Mouse (Mus musculus) C2C12 (cell line): ENCODE results near the gene Pgrmc2. TPM values are rescaled to one million over a fixed set of nuclear protein-coding genes. Genes with fewer than 3 reads are reported as not detected.

ENCODE experiments used
- H3K27me3 ChIP-seq: one replicate; pipeline ENCODE4 v1.6.1; 2011; ENCODE audit not compliant: control insufficient read depth, insufficient read depth, insufficient read length
- H3K36me3 ChIP-seq: one replicate; pipeline ENCODE4 v1.6.1; 2011; ENCODE audit not compliant: control insufficient read depth, insufficient read depth
- H3K4me3 ChIP-seq: one replicate; pipeline ENCODE4 v1.5.1; 2011; ENCODE audit warnings: mild to moderate bottlenecking, control low read depth; ENCODE audit not compliant: poor library complexity, insufficient read depth, severe bottlenecking
- H3K79me2 ChIP-seq: one replicate; pipeline ENCODE4 v1.6.1; 2011; ENCODE audit not compliant: control insufficient read depth, insufficient read depth
- H3K79me3 ChIP-seq: one replicate; pipeline ENCODE4 v1.6.1; 2011; ENCODE audit warnings: low read depth, control low read depth
- H3ac ChIP-seq: one replicate; pipeline ENCODE3; 2011; ENCODE audit warnings: low read depth; ENCODE audit not compliant: control insufficient read depth, insufficient read length
- CEBPB ChIP-seq: IDR thresholded peaks from one replicate; pipeline ENCODE4 v1.6.1; 2011; ENCODE audit warnings: low read depth, mild to moderate bottlenecking, control low read depth, moderate library complexity
- CTCF ChIP-seq: IDR thresholded peaks from one replicate; pipeline ENCODE4 v1.5.1; 2011; ENCODE audit not compliant: control insufficient read depth, insufficient read depth, insufficient read length
- FOSL1 ChIP-seq: IDR thresholded peaks from one replicate; pipeline ENCODE4 v1.8.0; 2011; ENCODE audit warnings: mild to moderate bottlenecking, low read length; ENCODE audit not compliant: poor library complexity, insufficient read depth, severe bottlenecking
- MAX ChIP-seq: IDR thresholded peaks from one replicate; pipeline ENCODE4 v1.6.1; 2011; ENCODE audit warnings: mild to moderate bottlenecking, control low read depth
- MYOD1 ChIP-seq: IDR thresholded peaks from one replicate; pipeline ENCODE4 v1.6.1; 2011; ENCODE audit warnings: low read depth; ENCODE audit not compliant: control insufficient read depth, insufficient read length
- MYOG ChIP-seq: IDR thresholded peaks from one replicate; pipeline ENCODE4 v1.6.1; 2011; ENCODE audit not compliant: control insufficient read depth, insufficient read length; ENCODE audit errors: extremely low read depth
- USF1 ChIP-seq: IDR thresholded peaks from one replicate; pipeline ENCODE4 v1.6.1; 2011; ENCODE audit warnings: low read depth, mild to moderate bottlenecking, control low read depth, moderate library complexity
- polyA plus RNA-seq: library from polyadenylated mRNA; unstranded; fragments of >200 nt; fragmentation: generic; extraction: Trizol; gene quantifications from one replicate; pipeline ENCODE4 v1.2.1, GENCODE M21; 2012; ENCODE audit warnings: missing spikeins

The Pgrmc2 gene
- polyA plus RNA-seq, 1 experiment: 39.8 TPM

DNA sequence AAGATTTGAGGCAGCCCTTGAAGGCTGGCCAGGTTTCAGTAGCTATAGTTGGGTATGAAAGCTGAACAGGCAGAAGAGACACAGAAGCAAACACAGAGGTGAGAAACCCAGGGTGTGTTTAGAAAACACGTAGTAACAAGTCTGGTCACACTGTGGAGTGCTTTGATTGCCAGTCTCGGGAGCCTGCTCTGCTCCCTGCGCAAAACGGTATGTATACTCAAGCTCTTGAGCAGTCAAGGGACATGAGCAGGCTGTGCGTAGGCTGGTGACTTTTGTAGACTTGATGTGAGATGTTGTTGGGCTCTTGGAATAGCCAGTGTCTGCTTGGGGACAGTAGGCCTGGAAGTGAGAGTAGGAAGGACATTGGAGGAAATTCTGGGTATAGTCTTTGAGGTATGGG, 30.3 kb upstream of the Pgrmc2 start:
- no peak for TF ChIP-seq CEBPB
- no peak for TF ChIP-seq MYOG
- TF ChIP-seq CTCF: no peak
- no peak for TF ChIP-seq MAX
- no peak for TF ChIP-seq USF1
- no peak for TF ChIP-seq FOSL1
- H3K79me3 ChIP-seq: no peaks in the 10 kb centered on the region
- H3ac ChIP-seq: no peak overlapping the region
- H3K4me3 ChIP-seq: no peak overlapping the region
- no peaks in the 10 kb centered on the region for H3K79me2 ChIP-seq
- H3K27me3 ChIP-seq: no peaks in the 10 kb centered on the region
- no peaks in the 10 kb centered on the region for H3K36me3 ChIP-seq

DNA sequence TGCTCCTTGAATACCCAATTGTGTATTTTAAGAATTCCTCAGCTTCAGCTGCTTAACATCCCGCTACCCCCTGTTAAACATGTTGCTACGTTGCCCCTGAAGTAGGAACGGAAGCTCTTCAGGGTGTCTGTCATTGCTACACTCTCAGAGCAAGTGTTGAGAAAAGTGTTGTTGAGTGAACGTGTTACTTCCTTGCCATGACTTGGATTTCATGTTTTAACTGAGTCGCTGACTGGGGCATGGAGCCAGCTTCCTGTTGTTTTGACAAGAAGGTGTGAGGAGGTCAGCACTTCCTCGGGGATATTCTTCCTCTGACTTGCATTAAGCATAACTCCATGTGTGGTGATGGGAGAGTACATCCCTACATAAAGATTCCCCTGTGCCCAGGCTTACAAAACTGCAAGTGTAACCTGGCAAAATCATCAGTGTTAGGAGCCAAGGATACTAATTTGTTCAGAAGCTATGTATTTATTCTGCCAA, 25.5 kb upstream of the Pgrmc2 start:
- Histone ChIP-seq H3K79me2 (no peaks in the 10 kb centered on the region), H3K4me3 (no peak overlapping the region), H3K36me3 (no peaks in the 10 kb centered on the region), H3ac (no peak overlapping the region), H3K27me3 (no peaks in the 10 kb centered on the region), H3K79me3 (no peaks in the 10 kb centered on the region)
- no peak for TF ChIP-seq MYOD1
- TF ChIP-seq CTCF: no peak
- TF ChIP-seq MYOG: no peak

DNA sequence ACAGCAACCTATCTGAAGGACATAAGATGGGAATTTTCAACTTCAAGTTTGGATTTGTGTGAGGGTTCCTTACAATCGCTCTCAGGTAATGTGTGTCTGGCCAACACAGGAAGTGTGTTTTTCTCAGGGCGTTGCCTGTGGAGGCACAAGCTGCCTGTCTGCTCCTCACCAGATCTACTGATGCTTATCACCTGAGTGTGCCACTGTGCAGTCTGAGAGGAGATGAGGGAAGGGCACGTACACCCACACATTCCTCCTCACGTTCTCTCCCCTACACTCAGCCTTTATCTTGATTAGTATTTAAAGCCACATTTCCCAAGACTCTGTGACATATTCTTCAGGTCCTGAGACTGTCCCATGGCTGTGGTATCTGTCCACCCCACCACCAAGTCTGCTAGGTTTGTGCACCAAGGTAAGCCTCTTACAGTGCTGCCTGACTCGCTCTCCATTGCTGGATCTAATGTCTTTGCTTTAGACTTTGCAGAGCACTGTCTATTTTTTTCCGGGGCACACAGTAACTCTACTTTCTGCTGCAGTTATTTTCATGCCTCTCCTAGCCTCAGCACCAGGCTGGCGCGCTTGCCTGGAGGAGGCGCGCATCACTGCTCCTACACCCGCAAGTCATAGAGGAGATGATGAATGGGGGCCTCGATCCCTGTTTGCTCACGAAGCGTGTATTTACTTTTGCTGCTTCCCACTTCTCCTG, 24.9 kb upstream of the Pgrmc2 start:
- Histone ChIP-seq H3K79me2 (no peaks in the 10 kb centered on the region), H3K36me3 (no peaks in the 10 kb centered on the region), H3K27me3 (no peaks in the 10 kb centered on the region), H3K4me3 (no peak overlapping the region), H3ac (no peak overlapping the region), H3K79me3 (no peaks in the 10 kb centered on the region)
- no peak for TF ChIP-seq CTCF
- no peak for TF ChIP-seq CEBPB
- no peak for TF ChIP-seq MYOD1

DNA sequence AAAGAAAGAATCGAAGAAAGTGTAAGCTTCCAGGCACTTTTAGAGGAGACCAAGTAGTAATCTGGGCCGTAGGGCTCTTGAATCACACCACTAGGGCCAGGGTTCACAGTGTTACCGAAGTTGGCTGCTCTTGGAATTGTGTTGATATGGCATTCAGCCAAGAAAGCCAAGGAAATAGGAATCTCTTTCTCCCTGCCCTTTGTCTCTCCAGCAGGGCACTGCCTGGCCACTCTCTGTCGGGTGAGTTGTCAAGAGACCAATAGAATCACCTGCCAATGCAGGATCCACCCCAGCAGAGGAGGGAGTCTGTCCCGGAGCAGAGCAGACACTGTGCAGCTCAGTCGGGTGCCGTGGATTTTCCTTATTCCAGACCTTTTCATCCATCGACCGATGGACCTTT, 19.1 kb upstream of the Pgrmc2 start:
- Histone ChIP-seq H3K79me3 (no peaks in the 10 kb centered on the region), H3K36me3 (no peaks in the 10 kb centered on the region), H3K79me2 (no peaks in the 10 kb centered on the region), H3K27me3 (no peaks in the 10 kb centered on the region), H3ac (no peak overlapping the region), H3K4me3 (no peak overlapping the region)
- TF ChIP-seq MYOD1 (no peak), MYOG (no peak), FOSL1 (no peak), USF1 (no peak), CEBPB (no peak), CTCF (no peak), MAX (no peak)

DNA sequence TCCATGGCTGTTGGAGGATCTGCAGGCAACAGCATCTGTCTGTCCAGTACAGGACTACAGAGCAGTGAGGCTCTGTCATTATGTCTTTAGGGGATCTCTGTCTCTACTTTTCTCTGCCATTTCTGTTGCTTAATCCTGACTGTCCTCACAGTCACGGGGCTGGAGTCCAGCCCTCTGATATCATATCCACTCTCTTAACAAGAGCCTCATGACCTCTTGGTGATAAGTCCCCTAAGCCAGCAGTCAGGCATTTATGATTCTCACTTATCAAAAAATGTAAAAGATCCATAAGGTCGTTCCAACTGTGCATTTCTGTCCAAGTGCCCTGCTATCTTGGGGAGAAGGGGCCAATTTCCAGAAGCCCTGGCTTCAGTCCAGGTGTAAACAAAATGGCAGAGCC, 17.3 kb upstream of the Pgrmc2 start:
- H3K36me3 ChIP-seq: no peaks in the 10 kb centered on the region
- H3K27me3 ChIP-seq: no peaks in the 10 kb centered on the region
- no peaks in the 10 kb centered on the region for H3K79me3 ChIP-seq
- TF ChIP-seq USF1: no peak
- TF ChIP-seq CTCF: no peak
- TF ChIP-seq MYOG: no peak
- TF ChIP-seq FOSL1: no peak
- TF ChIP-seq MAX: no peak
- no peak for TF ChIP-seq MYOD1
- TF ChIP-seq CEBPB: no peak
- H3K4me3 ChIP-seq: no peak overlapping the region
- no peak overlapping the region for H3ac ChIP-seq
- H3K79me2 ChIP-seq: no peaks in the 10 kb centered on the region

DNA sequence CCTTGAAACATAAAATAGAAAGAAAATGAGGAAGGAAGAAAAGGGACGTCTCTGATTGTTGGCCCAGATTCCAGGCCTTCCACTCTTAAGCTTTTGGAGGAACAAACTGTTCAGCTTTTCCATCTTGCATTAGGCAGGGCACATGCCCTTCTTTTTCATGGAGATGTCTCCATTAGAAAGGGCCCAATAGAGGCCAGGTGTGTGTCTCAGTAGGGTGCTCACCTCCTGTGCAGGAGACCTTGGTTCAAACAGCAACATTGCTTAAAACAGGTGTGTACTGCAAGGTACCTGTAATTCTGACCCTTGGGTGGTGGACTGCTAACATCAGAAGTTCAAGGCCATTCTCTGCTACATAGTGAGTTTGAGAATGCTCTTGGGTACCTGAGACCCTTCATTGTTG, 16.8 kb upstream of the Pgrmc2 start:
- TF ChIP-seq MAX (no peak), CEBPB (no peak), MYOD1 (no peak), FOSL1 (no peak), MYOG (no peak), USF1 (no peak), CTCF (no peak)
- Histone ChIP-seq H3K27me3 (no peaks in the 10 kb centered on the region), H3K79me3 (no peaks in the 10 kb centered on the region), H3K36me3 (no peaks in the 10 kb centered on the region), H3K4me3 (no peak overlapping the region), H3K79me2 (no peaks in the 10 kb centered on the region), H3ac (no peak overlapping the region)

DNA sequence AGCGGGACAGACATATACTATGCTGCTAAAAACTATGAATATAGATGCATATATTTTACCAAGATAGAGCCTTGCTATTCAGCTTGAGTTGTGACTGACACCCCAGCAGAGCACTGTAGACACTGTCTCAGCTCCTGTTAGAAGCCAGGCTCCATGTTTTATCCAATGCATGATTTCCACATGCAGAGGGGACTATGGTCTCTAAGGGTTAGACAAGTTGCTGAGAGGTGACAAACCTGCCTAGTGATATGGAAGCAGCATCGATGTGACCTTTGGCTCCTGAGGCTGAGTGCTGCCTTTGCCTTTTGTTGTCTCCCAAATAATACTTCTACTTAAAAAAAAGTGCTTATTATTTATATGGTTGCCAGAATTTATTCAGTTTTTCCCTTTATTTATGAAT, 10.4 kb upstream of the Pgrmc2 start:
- no peaks in the 10 kb centered on the region for H3K79me3 ChIP-seq
- H3K4me3 ChIP-seq: no peak overlapping the region
- H3K79me2 ChIP-seq: no peaks in the 10 kb centered on the region
- H3K27me3 ChIP-seq: peaks cover 7% of the 10 kb centered on the region
- no peak for TF ChIP-seq USF1
- no peak for TF ChIP-seq MYOG
- no peak for TF ChIP-seq FOSL1
- TF ChIP-seq MAX: no peak
- no peak for TF ChIP-seq CEBPB
- TF ChIP-seq MYOD1: no peak
- TF ChIP-seq CTCF: no peak
- no peaks in the 10 kb centered on the region for H3K36me3 ChIP-seq
- H3ac ChIP-seq: no peak overlapping the region
